Mouse (Mus musculus) lung, postnatal 0 days (tissue): ENCODE results near the gene Taf7l. TPM values are rescaled to one million over a fixed set of nuclear protein-coding genes. Genes with fewer than 3 reads are reported as not detected.

Experiments used
- ATAC-seq: fragments of 200-750 bp; cut with Nextera tagmentation; 2 replicates; pipeline ENCODE4 v1.8.0; 2017; ENCODE audit warnings: moderate library complexity
- DNase-seq: peaks from one replicate; pipeline ENCODE4 v3.0.0-alpha.2; 2016; ENCODE audit warnings: low spot score
- H3K27ac ChIP-seq: fragments of 300-500 bp; sonication (generic); 2 replicates; pipeline ENCODE4 v1.5.1; 2014; ENCODE audit warnings: antibody characterized with exemption, mild to moderate bottlenecking, low read length, mixed read lengths
- H3K27me3 ChIP-seq: fragments of 300-500 bp; sonication (generic); replicated peaks from 2 replicates; pipeline ENCODE4 v1.6.1; 2014; ENCODE audit warnings: low read length, mixed read lengths; ENCODE audit not compliant: insufficient read depth
- H3K36me3 ChIP-seq: fragments of 300-500 bp; sonication (generic); 2 replicates; pipeline ENCODE4 v1.6.1; 2014; ENCODE audit warnings: low read length, mixed read lengths; ENCODE audit not compliant: insufficient read depth
- H3K4me1 ChIP-seq: fragments of 300-500 bp; sonication (generic); 2 replicates; pipeline ENCODE4 v1.6.1; 2014; ENCODE audit warnings: antibody characterized with exemption, low read depth, low read length, mixed read lengths; ENCODE audit not compliant: insufficient read depth
- H3K4me2 ChIP-seq: fragments of 300-500 bp; sonication (generic); replicated peaks from 2 replicates; pipeline ENCODE4 v1.6.1; 2014; ENCODE audit warnings: low read depth, mild to moderate bottlenecking, low read length, moderate library complexity, mixed read lengths
- H3K4me3 ChIP-seq: fragments of 300-500 bp; sonication (generic); 2 replicates; pipeline ENCODE4 v1.5.1; 2014; ENCODE audit warnings: low read depth, low read length
- H3K9ac ChIP-seq: fragments of 300-500 bp; sonication (generic); replicated peaks from 2 replicates; pipeline ENCODE4 v1.6.1; 2014; ENCODE audit warnings: low read depth, mild to moderate bottlenecking
- H3K9me3 ChIP-seq: fragments of 300-500 bp; sonication (generic); 2 replicates; pipeline ENCODE4 v1.6.1; 2016; ENCODE audit warnings: low read length, mixed read lengths
- CTCF ChIP-seq: IDR thresholded peaks from 2 replicates; pipeline ENCODE4 v1.5.1; 2016; ENCODE audit warnings: antibody characterized with exemption, mild to moderate bottlenecking
- EP300 ChIP-seq: IDR thresholded peaks from 2 replicates; pipeline ENCODE4 v1.6.1; 2016; ENCODE audit warnings: antibody characterized with exemption, mild to moderate bottlenecking, control low read depth
- WGBS: fragments of 180-500 bp; shearing (Covaris S2); extraction: QIAGEN DNeasy Blood & Tissue Kit; methylation state at CpG from one replicate; pipeline ENCODE4 v1.1.7; 2014; 5-methylcytosine and 5-hydroxymethylcytosine counted together
- polyA plus RNA-seq: library from polyadenylated mRNA; unstranded; fragments of >200 nt; fragmentation: Nextera tagmentation; extraction: Ambion mirVana; gene quantifications from 2 replicates; pipeline ENCODE4 v1.2.1, GENCODE M21; 2015

The Taf7l gene
- polyA plus RNA-seq, 1 experiment from 2014 or later = not detected

DNA sequence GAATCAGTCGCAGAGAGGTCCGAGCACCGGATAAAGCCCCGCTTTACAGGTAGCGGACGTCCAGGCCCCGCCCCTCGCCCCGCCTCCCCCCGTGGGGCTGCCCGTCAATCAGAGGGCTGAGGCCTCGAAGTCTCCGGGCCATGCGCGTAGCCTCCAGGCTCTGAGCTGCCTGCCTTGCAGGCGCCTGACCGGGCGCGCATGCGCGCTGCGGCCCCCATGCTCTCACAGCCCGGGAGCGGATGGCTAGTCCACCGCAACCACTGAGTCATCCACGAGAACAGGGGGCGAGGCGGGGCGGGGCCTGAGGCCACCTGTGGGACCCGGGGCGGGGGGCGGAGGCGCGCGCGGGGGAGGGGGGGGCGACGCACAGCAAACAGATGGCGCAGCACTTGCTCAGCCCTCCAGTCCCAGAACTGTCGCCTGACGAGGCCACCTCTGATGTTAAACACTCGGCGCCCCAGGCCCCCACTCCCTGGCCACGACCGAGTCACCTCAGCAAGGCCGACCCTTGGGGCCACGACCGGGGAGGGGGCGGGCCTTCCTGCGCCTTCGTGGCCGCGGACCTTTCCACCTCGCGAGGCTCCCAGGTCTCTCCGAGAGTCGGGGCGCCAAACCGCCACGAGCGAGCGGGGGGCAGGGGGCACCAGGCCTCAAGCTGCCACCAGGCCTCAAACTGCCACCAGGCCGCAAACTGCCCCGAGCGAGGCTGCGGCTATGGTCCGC, 1.1 kb downstream of the Taf7l start:
- Histone ChIP-seq H3K4me1 (no peaks in the 10 kb centered on the region), H3K27ac (no peak overlapping the region), H3K27me3 (no peaks in the 10 kb centered on the region), H3K4me3 (no peak overlapping the region), H3K9ac (no peak overlapping the region), H3K9me3 (no peaks in the 10 kb centered on the region), H3K36me3 (no peaks in the 10 kb centered on the region), H3K4me2 (no peak overlapping the region)
- TF ChIP-seq EP300 = no peak
- TF ChIP-seq CTCF = no peak
- WGBS = 67% methylated on average over 20 of the region's 67 CpGs
- ATAC-seq (peak; percentile 17; the same call in 1 of the 2 replicates), DNase-seq (no peak)

GRCm38 (mm10) chrX:134427307-134427706, 49.0 kb downstream of the Taf7l start:
- no peak for ATAC-seq
- WGBS = 55% methylated on average over 3 of the region's 3 CpGs
- no peaks in the 10 kb centered on the region for H3K36me3 ChIP-seq
- no peak overlapping the region for H3K4me2 ChIP-seq
- no peaks in the 10 kb centered on the region for H3K9me3 ChIP-seq
- H3K4me3 ChIP-seq = no peak overlapping the region
- TF ChIP-seq CTCF = no peak; the same call in 1 of the 2 replicates
- no peak for TF ChIP-seq EP300
- no peak overlapping the region for H3K9ac ChIP-seq
- no peak for DNase-seq
- H3K4me1 ChIP-seq = no peaks in the 10 kb centered on the region
- H3K27me3 ChIP-seq = no peaks in the 10 kb centered on the region
- no peak overlapping the region for H3K27ac ChIP-seq

DNA sequence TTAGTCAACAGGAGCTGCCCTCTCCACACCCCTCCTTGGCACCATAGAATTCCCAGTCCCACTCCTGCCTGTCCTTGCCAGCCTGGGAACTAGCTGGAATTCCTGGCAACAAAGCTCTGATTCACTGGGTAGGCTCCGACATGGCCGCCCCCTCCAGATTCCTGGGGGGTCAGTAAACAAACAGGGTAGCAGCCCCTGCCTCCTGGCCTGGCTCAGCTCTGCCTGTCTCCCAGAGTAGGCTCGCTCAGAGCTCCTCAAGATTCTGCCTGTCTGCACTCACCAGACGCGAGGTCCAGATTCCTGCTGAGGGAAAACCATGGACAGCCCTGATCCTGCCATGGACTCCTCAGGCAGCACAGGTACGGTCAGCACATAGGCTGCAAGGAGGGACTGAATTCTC, 49.5 kb downstream of the Taf7l start:
- no peak for TF ChIP-seq EP300
- no peak for TF ChIP-seq CTCF
- Histone ChIP-seq H3K27me3 (no peaks in the 10 kb centered on the region), H3K9ac (no peak overlapping the region), H3K9me3 (no peaks in the 10 kb centered on the region), H3K27ac (no peak overlapping the region), H3K4me2 (no peak overlapping the region), H3K4me3 (no peak overlapping the region), H3K4me1 (no peaks in the 10 kb centered on the region), H3K36me3 (no peaks in the 10 kb centered on the region)
- DNase-seq (no peak), ATAC-seq (no peak)
- 39% methylated on average over 6 of the region's 6 CpGs for WGBS

DNA sequence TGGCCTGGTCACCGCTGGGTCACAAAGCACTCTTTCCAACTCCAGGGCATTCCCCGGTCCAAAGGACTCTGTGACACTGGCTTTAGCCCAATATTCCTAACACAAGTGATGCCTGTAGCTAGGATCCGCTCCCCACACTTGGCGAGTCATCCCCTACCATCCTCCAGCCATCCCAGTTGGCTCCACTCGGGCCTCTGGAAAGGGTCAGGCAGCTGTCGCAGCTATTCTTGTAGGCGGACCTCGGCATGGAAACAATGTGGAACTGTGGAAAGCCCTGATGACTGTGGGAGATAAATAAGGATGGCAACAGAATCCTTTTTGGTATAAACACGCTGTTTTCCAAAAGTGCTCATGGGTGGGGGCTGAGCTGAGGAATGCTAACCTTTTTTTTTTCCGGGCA, 50.5 kb downstream of the Taf7l start:
- TF ChIP-seq CTCF = no peak
- no peak for TF ChIP-seq EP300
- no peaks in the 10 kb centered on the region for H3K36me3 ChIP-seq
- 77% methylated on average over 10 of the region's 10 CpGs for WGBS
- H3K27ac ChIP-seq = no peak overlapping the region
- no peak overlapping the region for H3K4me2 ChIP-seq
- H3K4me3 ChIP-seq = no peak overlapping the region
- no peaks in the 10 kb centered on the region for H3K9me3 ChIP-seq
- H3K27me3 ChIP-seq = no peaks in the 10 kb centered on the region
- H3K9ac ChIP-seq = no peak overlapping the region
- DNase-seq (no peak), ATAC-seq (no peak)
- H3K4me1 ChIP-seq = no peaks in the 10 kb centered on the region

DNA sequence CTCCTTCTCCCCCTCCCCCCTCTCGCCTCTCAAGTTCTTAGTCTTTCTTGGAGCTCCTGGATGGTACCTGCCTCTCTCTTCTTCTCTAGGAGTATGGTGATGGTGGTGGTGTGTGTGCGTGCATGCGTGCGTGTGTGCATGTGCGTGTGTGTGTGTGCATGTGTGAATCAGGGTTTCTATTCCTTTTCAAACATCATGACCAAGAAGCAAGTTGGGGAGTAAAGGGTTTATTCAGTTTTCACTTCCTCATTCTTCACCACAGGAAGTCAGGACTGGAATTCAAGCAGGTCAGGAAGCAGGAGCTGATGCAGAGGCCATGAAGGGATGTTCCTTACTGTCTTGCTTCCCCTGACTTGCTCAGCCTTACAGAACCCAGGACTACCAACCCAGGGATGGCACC, 52.0 kb downstream of the Taf7l start:
- Histone ChIP-seq H3K27ac (no peak overlapping the region), H3K36me3 (no peaks in the 10 kb centered on the region), H3K9ac (no peak overlapping the region), H3K4me1 (no peaks in the 10 kb centered on the region), H3K4me3 (no peak overlapping the region), H3K9me3 (no peaks in the 10 kb centered on the region), H3K27me3 (no peaks in the 10 kb centered on the region), H3K4me2 (no peak overlapping the region)
- DNase-seq (no peak), ATAC-seq (no peak)
- TF ChIP-seq EP300 (no peak), CTCF (no peak)
- whole genome bisulfite sequencing = 87% methylated on average over 5 of the region's 5 CpGs

DNA sequence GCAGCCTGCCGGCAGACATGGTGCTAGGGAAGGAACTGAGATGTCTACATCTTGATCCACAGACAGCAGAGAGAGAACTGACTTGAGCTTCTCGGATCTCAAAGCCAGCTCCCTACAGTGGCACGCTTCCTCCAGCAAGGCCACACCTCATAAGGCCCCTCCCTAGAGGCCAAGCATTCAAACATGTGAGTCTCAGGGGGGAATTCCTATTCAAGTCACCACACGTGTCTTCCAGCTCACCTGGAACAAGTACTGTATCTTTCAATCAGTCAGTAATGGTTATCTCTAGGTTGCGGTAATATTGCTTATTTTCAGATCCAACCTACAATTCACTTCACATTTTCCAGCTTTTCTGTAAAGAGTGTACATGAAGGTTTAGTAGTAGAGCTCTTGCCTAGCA, 56.2 kb downstream of the Taf7l start:
- H3K36me3 ChIP-seq = no peaks in the 10 kb centered on the region
- DNase-seq (no peak), ATAC-seq (no peak)
- H3K27me3 ChIP-seq = no peaks in the 10 kb centered on the region
- H3K27ac ChIP-seq = no peak overlapping the region
- H3K4me1 ChIP-seq = no peaks in the 10 kb centered on the region
- H3K9me3 ChIP-seq = no peaks in the 10 kb centered on the region
- no peak overlapping the region for H3K4me3 ChIP-seq
- no peak overlapping the region for H3K4me2 ChIP-seq
- H3K9ac ChIP-seq = no peak overlapping the region
- TF ChIP-seq EP300 (no peak), CTCF (no peak)
- WGBS = 76% methylated on average over 5 of the region's 5 CpGs
